Mouse (Mus musculus) hindbrain, embryonic 11.5 days (tissue): ENCODE data around the gene Abtb2. TPM values are rescaled to one million over a fixed set of nuclear protein-coding genes. Genes with fewer than 3 reads are reported as not detected.

Experiments
- ATAC-seq: fragments of 200-750 bp; cut with Nextera tagmentation; 2 replicates; pipeline ENCODE4 v1.8.0; 2017; ENCODE audit warnings: mild to moderate bottlenecking, moderate TSS enrichment, moderate library complexity; ENCODE audit not compliant: low FRiP score
- DNase-seq: peaks from one replicate; pipeline ENCODE4 v3.0.0-alpha.2; 2015; ENCODE audit warnings: low spot score
- H3K27ac ChIP-seq: fragments of 300-500 bp; sonication (generic); 2 replicates; pipeline ENCODE4 v1.5.1; 2014; ENCODE audit warnings: mild to moderate bottlenecking, low read depth, low read length
- H3K27me3 ChIP-seq: fragments of 300-500 bp; sonication (generic); 2 replicates; pipeline ENCODE4 v1.6.1; 2014; ENCODE audit warnings: mild to moderate bottlenecking, low read length, moderate library complexity, mixed read lengths; ENCODE audit not compliant: control insufficient read depth, insufficient read depth
- H3K36me3 ChIP-seq: fragments of 300-500 bp; sonication (generic); 2 replicates; pipeline ENCODE4 v1.6.1; 2014; ENCODE audit warnings: mild to moderate bottlenecking, low read length, moderate library complexity, mixed read lengths; ENCODE audit not compliant: control insufficient read depth, insufficient read depth
- H3K4me1 ChIP-seq: fragments of 300-500 bp; sonication (generic); replicated peaks from 2 replicates; pipeline ENCODE4 v1.6.1; 2014; ENCODE audit warnings: low read length, mixed read lengths; ENCODE audit not compliant: control insufficient read depth, insufficient read depth
- H3K4me2 ChIP-seq: fragments of 300-500 bp; sonication (generic); replicated peaks from 2 replicates; pipeline ENCODE4 v1.6.1; 2014; ENCODE audit warnings: mild to moderate bottlenecking, low read depth, low read length
- H3K4me3 ChIP-seq: fragments of 300-500 bp; sonication (generic); 2 replicates; pipeline ENCODE4 v1.5.1; 2014; ENCODE audit warnings: low read depth, low read length
- H3K9ac ChIP-seq: fragments of 300-500 bp; sonication (generic); 2 replicates; pipeline ENCODE4 v1.6.1; 2014; ENCODE audit warnings: low read depth, low read length
- H3K9me3 ChIP-seq: fragments of 300-500 bp; sonication (generic); 2 replicates; pipeline ENCODE4 v1.6.1; 2016; ENCODE audit warnings: low read length; ENCODE audit not compliant: control insufficient read depth
- WGBS: fragments of 180-500 bp; shearing (Covaris S2); extraction: QIAGEN DNeasy Blood & Tissue Kit; methylation state at CpG from one replicate; pipeline ENCODE4 v1.1.7; 2014; 5-methylcytosine and 5-hydroxymethylcytosine counted together
- polyA plus RNA-seq: library from polyadenylated mRNA; unstranded; fragments of >200 nt; fragmentation: Nextera tagmentation; extraction: Ambion mirVana; gene quantifications from 2 replicates; pipeline ENCODE4 v1.2.1, GENCODE M21; 2014

The Abtb2 gene
- polyA plus RNA-seq, 1 experiment from 2014 or later = 14.6 TPM

DNA sequence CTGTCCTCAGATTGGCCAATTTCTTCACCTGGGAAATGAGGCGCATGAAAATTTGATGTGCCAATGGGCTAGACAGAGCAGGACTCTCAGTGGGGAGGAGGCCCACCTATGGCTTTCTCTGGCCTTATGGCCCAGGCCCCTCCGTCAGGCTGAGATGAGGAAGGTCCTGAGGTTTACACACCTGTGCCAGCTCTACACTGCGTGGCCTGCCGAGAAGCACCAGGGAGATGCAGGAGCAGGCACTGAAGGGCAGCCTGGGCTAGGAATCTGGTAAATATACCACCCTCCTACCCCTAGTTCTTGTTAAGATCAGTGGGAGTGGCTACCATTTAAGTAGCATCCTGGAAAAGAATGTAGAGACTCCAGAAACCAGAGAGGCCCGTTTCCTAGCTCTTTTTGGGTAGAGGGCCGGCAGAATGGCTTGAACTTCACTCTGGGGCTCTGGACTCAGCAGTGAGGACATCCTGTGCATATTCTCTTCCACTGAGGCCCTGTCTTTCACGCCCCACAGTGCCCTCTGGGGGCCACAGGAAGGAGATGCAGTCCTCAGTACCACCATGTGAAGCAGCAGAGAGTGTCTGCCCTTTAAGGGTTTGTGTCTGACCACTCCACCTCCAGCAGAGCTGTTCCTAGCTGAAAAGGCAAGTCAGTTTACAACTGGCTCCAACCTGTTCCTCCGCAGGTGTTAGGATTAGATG is 152.6 kb downstream of the Abtb2 start:
- H3K27ac ChIP-seq = no peak overlapping the region
- no peak overlapping the region for H3K9ac ChIP-seq
- H3K4me1 ChIP-seq = no peaks in the 10 kb centered on the region
- no peaks in the 10 kb centered on the region for H3K9me3 ChIP-seq
- peaks cover 8% of the 10 kb centered on the region for H3K36me3 ChIP-seq
- ATAC-seq (peak; percentile 77), DNase-seq (peak; percentile 88)
- H3K4me2 ChIP-seq = no peak overlapping the region; the same call in 1 of the 2 replicates
- no peaks in the 10 kb centered on the region for H3K27me3 ChIP-seq
- whole genome bisulfite sequencing = 62% methylated on average over 8 of the region's 8 CpGs
- no peak overlapping the region for H3K4me3 ChIP-seq

DNA sequence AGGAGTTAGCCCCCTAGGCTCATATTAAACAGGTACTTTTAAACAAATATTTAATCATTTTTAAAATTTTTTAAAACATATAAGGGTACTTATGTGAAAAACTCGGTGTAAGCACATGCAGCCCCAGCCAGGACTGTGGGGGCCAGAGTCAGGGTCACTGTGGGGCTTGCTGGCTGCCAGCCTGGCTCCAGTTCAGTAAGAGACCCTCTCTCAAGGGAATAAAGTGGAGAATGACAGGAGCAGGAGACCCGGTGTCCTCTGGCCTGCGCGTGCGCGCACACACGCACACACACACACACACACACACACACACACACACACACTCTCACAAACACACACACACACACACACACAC is 153.2 kb downstream of the Abtb2 start:
- no peaks in the 10 kb centered on the region for H3K4me1 ChIP-seq
- no peaks in the 10 kb centered on the region for H3K27me3 ChIP-seq
- ATAC-seq = peak; percentile 30; the same call in 1 of the 2 replicates
- H3K9me3 ChIP-seq = no peaks in the 10 kb centered on the region
- H3K9ac ChIP-seq = no peak overlapping the region
- peaks cover 10% of the 10 kb centered on the region for H3K36me3 ChIP-seq
- H3K4me2 ChIP-seq = no peak overlapping the region
- DNase-seq = no peak
- no peak overlapping the region for H3K4me3 ChIP-seq
- WGBS = 80% methylated on average over 7 of the region's 7 CpGs
- H3K27ac ChIP-seq = no peak overlapping the region

DNA sequence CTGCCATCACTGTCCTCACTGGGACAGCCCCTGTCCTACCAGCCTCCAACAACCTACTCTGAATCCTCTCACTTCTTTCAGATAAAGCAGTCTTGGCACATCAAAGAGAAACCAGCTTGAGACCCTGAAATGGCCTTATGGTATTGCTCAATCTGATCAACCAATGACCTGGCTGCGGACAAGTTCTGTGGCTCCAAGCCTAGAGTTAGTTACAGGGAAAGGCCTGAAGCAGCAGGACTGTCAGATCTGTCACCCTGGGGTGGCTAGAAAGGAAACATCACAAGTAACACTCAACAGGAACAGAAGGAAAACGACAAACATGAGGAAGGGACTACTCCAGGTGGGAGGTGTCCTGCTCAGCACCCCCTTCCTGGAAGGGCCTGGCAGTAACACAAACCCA is 158.4 kb downstream of the Abtb2 start:
- Histone ChIP-seq H3K9ac (no peak overlapping the region), H3K27me3 (no peaks in the 10 kb centered on the region), H3K27ac (no peak overlapping the region), H3K4me1 (no peaks in the 10 kb centered on the region), H3K9me3 (no peaks in the 10 kb centered on the region), H3K4me3 (no peak overlapping the region), H3K36me3 (peaks cover 13% of the 10 kb centered on the region), H3K4me2 (no peak overlapping the region)
- 82% methylated on average over 2 of the region's 2 CpGs for WGBS
- ATAC-seq (no peak), DNase-seq (no peak)

DNA sequence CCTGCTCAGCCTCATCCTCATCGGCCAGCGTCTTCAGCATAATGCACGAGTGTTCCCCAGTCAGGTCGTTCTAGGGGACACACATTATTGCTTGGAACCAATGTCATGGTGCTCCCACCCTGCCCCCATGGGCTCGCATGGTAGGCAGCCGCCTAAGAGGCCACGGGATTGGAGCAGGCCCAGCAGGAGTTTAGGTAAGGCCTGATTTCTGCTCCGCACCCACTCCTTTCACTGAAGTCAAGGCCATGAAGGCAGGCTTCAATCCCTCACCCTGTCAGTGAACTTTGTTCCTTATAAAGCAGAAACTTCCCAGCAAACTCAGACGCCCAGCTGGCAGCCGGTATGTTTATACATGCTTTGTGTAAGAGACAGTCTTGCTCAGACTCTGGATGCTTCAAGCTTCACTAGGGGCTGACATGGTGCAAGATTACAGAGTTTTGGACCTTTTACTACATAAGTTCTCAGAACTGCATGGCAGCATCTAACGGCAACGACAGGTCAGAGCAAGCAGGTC is 162.0 kb downstream of the Abtb2 start:
- no peak overlapping the region for H3K9ac ChIP-seq
- H3K4me2 ChIP-seq = no peak overlapping the region
- WGBS = 90% methylated on average over 12 of the region's 12 CpGs
- no peak overlapping the region for H3K4me3 ChIP-seq
- no peaks in the 10 kb centered on the region for H3K4me1 ChIP-seq
- DNase-seq = no peak
- H3K9me3 ChIP-seq = no peaks in the 10 kb centered on the region
- H3K27me3 ChIP-seq = no peaks in the 10 kb centered on the region
- H3K27ac ChIP-seq = no peak overlapping the region
- ATAC-seq = no peak
- H3K36me3 ChIP-seq = peaks cover 8% of the 10 kb centered on the region

DNA sequence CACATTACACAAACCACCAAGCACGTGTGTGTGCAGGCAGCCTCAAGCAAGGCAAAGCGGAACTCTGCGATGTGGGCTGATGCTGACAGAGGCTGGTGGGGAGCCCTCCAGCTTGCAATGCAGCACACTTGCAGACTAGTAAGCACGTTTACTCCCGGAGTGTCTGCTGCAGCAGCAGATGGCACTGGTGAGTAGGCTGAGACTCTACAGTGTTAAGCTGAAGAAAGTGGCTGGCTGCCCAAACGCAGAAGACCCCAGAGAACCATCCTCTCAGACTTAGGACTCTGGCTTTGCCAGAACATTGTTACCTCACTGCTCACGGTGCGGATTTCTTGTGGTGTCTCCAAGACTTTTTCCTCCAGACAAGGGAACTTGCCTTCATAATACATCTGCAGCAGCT is 164.9 kb downstream of the Abtb2 start:
- H3K9me3 ChIP-seq = no peaks in the 10 kb centered on the region
- WGBS = 86% methylated on average over 8 of the region's 8 CpGs
- no peak for DNase-seq

DNA sequence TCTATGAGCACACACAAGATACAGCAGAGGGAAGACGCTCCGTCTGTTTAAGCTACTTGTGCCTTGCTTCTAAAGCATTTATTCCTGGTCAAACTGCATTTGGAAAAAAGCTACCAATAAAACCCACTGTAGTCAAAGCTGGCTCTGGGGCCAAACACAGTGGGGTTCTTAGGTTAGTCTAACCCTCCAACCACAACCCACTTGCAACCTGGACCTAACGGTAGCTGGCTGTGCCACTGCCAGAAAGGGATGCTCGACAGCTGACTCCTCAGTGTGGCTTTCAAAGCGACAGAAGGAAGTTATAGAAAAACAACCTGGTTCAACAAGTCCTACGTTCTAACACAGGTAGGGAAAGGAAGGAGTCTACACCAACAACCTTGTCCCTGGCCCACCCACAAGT is 165.3 kb downstream of the Abtb2 start:
- H3K9me3 ChIP-seq = no peaks in the 10 kb centered on the region
- no peak overlapping the region for H3K4me3 ChIP-seq
- H3K4me1 ChIP-seq = no peaks in the 10 kb centered on the region
- no peak for DNase-seq
- no peak overlapping the region for H3K9ac ChIP-seq
- no peak overlapping the region for H3K4me2 ChIP-seq
- WGBS = 93% methylated on average over 6 of the region's 6 CpGs
- no peak overlapping the region for H3K27ac ChIP-seq
- ATAC-seq = no peak
- H3K27me3 ChIP-seq = no peaks in the 10 kb centered on the region
- peaks cover 4% of the 10 kb centered on the region; the same call in 1 of the 2 replicates for H3K36me3 ChIP-seq

More for the DNA sequence above, 164.9 kb downstream of the Abtb2 start:
- Histone ChIP-seq H3K4me3 (no peak overlapping the region), H3K4me2 (no peak overlapping the region), H3K4me1 (no peaks in the 10 kb centered on the region), H3K36me3 (peaks cover 4% of the 10 kb centered on the region; the same call in 1 of the 2 replicates), H3K9ac (no peak overlapping the region), H3K27me3 (no peaks in the 10 kb centered on the region), H3K27ac (no peak overlapping the region)
- no peak for ATAC-seq

DNA sequence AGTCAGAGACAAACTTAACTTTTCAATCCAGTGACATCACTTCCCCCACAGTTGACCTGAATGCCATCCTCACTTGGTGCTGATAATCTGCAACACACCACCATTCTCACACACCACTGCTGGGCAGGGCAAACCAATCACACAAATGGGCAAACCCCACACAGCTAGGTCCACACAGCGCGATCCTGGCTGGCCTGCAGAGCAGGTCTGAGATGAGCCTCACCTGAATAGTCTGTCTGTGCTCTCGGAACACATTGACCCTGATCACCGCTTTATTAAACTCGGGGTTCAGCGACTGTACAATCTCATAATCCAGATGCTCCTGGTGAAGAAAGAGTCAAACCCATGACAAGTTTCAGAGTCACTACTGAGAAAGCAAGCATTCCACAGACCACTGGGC is 176.7 kb downstream of the Abtb2 start:
- Histone ChIP-seq H3K4me1 (no peaks in the 10 kb centered on the region), H3K4me3 (no peak overlapping the region), H3K9me3 (no peaks in the 10 kb centered on the region), H3K9ac (no peak overlapping the region), H3K4me2 (no peak overlapping the region), H3K36me3 (0 out of 2 replicates have a peak, but pooled peaks cover 2% of the 10 kb centered on the region), H3K27me3 (no peaks in the 10 kb centered on the region), H3K27ac (no peak overlapping the region)
- no peak for DNase-seq
- WGBS = 95% methylated on average over 6 of the region's 6 CpGs
- ATAC-seq = no peak

DNA sequence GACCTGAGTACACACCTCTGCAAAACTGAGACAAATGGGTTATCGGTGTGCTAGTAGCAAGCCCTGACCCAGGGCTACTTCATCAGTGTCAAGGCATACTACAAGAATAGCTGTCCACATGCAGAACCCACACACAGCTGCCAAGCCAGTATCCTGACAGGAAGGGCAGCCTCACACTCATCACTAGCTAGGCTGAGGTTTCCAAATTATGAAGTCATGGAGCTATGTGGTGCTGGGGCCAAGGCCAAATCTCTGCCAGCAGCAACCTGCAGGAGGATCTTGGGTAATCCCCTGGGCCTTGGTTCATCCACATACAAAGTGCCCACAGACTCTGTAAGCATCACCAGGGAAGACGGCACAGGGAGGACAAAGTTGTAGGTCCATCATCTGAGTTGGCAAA is 177.4 kb downstream of the Abtb2 start:
- Histone ChIP-seq H3K4me1 (no peaks in the 10 kb centered on the region), H3K4me2 (no peak overlapping the region), H3K9me3 (no peaks in the 10 kb centered on the region), H3K27me3 (no peaks in the 10 kb centered on the region), H3K27ac (no peak overlapping the region), H3K9ac (no peak overlapping the region), H3K4me3 (no peak overlapping the region), H3K36me3 (0 out of 2 replicates have a peak, but pooled peaks cover 2% of the 10 kb centered on the region)
- DNase-seq = no peak
- no peak for ATAC-seq
- WGBS = 92% methylated on average over 2 of the region's 2 CpGs

DNA sequence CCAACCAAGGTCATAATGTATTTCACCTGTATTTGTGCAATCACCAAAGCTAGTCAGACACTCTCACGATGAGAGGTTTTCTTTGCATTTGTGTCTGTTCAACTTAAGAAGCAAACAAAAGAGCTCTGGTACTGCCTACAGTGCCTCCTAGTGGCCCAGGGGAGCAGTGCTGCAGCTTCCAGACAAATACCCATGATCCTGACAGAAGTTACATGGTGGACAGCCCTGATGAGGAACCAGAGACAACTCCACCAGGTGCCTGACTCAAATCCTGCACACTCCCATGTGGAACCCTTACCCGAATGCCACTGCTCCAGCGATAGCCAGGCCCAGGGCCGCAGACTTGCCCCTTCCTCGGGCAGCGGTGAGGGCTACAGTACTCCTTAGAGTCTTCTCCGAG is 177.9 kb downstream of the Abtb2 start:
- WGBS = 84% methylated on average over 7 of the region's 7 CpGs
- 0 out of 2 replicates have a peak, but pooled peaks cover 2% of the 10 kb centered on the region for H3K36me3 ChIP-seq
- H3K9ac ChIP-seq = no peak overlapping the region
- H3K4me1 ChIP-seq = no peaks in the 10 kb centered on the region
- H3K27me3 ChIP-seq = no peaks in the 10 kb centered on the region
- no peak overlapping the region for H3K4me3 ChIP-seq
- no peak overlapping the region for H3K27ac ChIP-seq
- no peak overlapping the region for H3K4me2 ChIP-seq
- DNase-seq = peak; percentile 83
- H3K9me3 ChIP-seq = no peaks in the 10 kb centered on the region
- ATAC-seq = 0 out of 2 replicates have a peak, but pooled peaks have one; percentile 17
